Mouse (Mus musculus) lung, adult 18-20 months (tissue): Measurements from ENCODE around the gene Zbtb34.

Experiments used
- DNase-seq, 2 experiments: peaks; one replicate each; pipeline ENCODE4 v3.0.0; 2022; ENCODE audit warnings: mixed read lengths in 2 of 2

Zbtb34 gene

GRCm38 (mm10) chr2:33445741-33446140, 14.6 kb upstream of the Zbtb34 start:
- no peak for DNase-seq

- no peak for DNase-seq
Measured at GRCm38 (mm10) chr2:33444862-33445261, 13.7 kb upstream of the Zbtb34 start.

GRCm38 (mm10) chr2:33444358-33444757, 13.2 kb upstream of the Zbtb34 start:
- DNase-seq = peak; percentile 92 to 95

GRCm38 (mm10) chr2:33442701-33443100, 11.6 kb upstream of the Zbtb34 start:
- no peak for DNase-seq

- DNase-seq = no peak
Measured at GRCm38 (mm10) chr2:33440893-33441292, 9.8 kb upstream of the Zbtb34 start.

- DNase-seq = no peak
Measured at GRCm38 (mm10) chr2:33439980-33440670, 9.0 kb upstream of the Zbtb34 start.

GRCm38 (mm10) chr2:33439471-33439881, 8.4 kb upstream of the Zbtb34 start:
- no peak for DNase-seq

- DNase-seq = no peak
Measured at GRCm38 (mm10) chr2:33438377-33438776, 7.3 kb upstream of the Zbtb34 start.

GRCm38 (mm10) chr2:33437184-33437583, 6.1 kb upstream of the Zbtb34 start:
- DNase-seq = no peak

- no peak for DNase-seq
Measured at GRCm38 (mm10) chr2:33436035-33436580, 5.0 kb upstream of the Zbtb34 start.

- DNase-seq = no peak
Measured at GRCm38 (mm10) chr2:33435036-33435650, 4.0 kb upstream of the Zbtb34 start.

- peak; percentile 38 to 70 for DNase-seq
Measured at GRCm38 (mm10) chr2:33432877-33433276, 1.8 kb upstream of the Zbtb34 start.

GRCm38 (mm10) chr2:33430081-33430770, 898 bp downstream of the Zbtb34 start:
- no peak for DNase-seq

GRCm38 (mm10) chr2:33429339-33429738, 1.8 kb downstream of the Zbtb34 start:
- peak; percentile 57 to 58 for DNase-seq

- DNase-seq = peak; percentile 36 to 55
Measured at GRCm38 (mm10) chr2:33426640-33427398, 4.3 kb downstream of the Zbtb34 start.

GRCm38 (mm10) chr2:33417454-33417853, 13.7 kb downstream of the Zbtb34 start:
- DNase-seq = no peak

- peak in 1 of 2 experiments; percentile 48 for DNase-seq
Measured at GRCm38 (mm10) chr2:33414019-33414418, 17.1 kb downstream of the Zbtb34 start.

- DNase-seq = no peak
Measured at GRCm38 (mm10) chr2:33412111-33412510, 19.0 kb downstream of the Zbtb34 start.

- DNase-seq = no peak
Measured at GRCm38 (mm10) chr2:33403511-33404003, 27.6 kb downstream of the Zbtb34 start.

GRCm38 (mm10) chr2:33402638-33403037, 28.5 kb downstream of the Zbtb34 start:
- DNase-seq = no peak

GRCm38 (mm10) chr2:33402236-33402635, 28.9 kb downstream of the Zbtb34 start:
- DNase-seq = peak; percentile 44

- peak in 1 of 2 experiments; percentile 21 for DNase-seq
Measured at GRCm38 (mm10) chr2:33401217-33401616, 29.9 kb downstream of the Zbtb34 start.

GRCm38 (mm10) chr2:33400541-33400940, 30.6 kb downstream of the Zbtb34 start:
- DNase-seq = no peak
